24 mouse cellular contexts compared by ENCODE assay signal in the genomic region with DNA sequence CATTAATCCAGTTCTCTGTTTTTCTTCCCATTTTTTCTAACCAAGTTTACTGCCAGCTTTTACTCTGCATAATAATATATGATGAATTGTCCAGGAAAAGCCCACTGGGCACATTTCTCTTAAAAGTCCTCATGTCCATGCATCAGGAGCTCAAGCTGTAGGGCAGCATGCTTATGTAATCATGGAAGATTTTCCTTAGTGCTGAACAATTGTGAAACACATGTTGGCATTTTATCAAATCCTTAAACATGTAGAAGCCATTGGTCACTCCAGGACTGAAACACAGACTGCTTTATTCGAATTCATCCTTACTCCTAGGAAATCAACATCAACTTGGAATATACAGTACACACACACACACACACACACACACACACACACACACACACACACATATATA.
DNase-seq lines count a peak whose midpoint lies in the region; ATAC-seq and TF ChIP-seq lines count a peak whose summit lies in the region.
"Had no signal": no experiment of that assay in that cellular context is flagged by ENCODE, and none has a peak within 500 bp of the region (broad histone marks: within the 10 kb centered on the region; RNA-seq: fewer than 3 reads in every experiment).

No protein-coding gene starts in this region.

- H3K9me3 ChIP-seq in embryonic facial prominence, embryonic 14.5 days (ENCODE audit: control insufficient read depth, low read length): no peaks in the 10 kb centered on the region
- H3K9me3 ChIP-seq in embryonic facial prominence, embryonic 10.5 days: no peaks in the 10 kb centered on the region
- no peaks in the 10 kb centered on the region for H3K9me3 ChIP-seq in limb, embryonic 14.5 days (ENCODE audit: control insufficient read depth, low read length)
- H3K9me3 ChIP-seq in limb, embryonic 10.5 days (replicated peaks): no peaks in the 10 kb centered on the region
- no peaks in the 10 kb centered on the region for H3K9me3 ChIP-seq in lung, embryonic 16.5 days (ENCODE audit: control insufficient read depth, low read length)
- H3K9me3 ChIP-seq: embryonic facial prominence, embryonic 13.5 days; forebrain, embryonic 10.5 days; forebrain, embryonic 13.5 days; hindbrain, embryonic 12.5 days; hindbrain, embryonic 15.5 days had no signal

- H3K36me3 ChIP-seq in embryonic facial prominence, embryonic 14.5 days (ENCODE audit: control insufficient read depth, insufficient read depth, low read length): no peaks in the 10 kb centered on the region
- H3K36me3 ChIP-seq in embryonic facial prominence, embryonic 10.5 days (replicated peaks): no peaks in the 10 kb centered on the region
- H3K36me3 ChIP-seq in limb, embryonic 14.5 days (ENCODE audit: control insufficient read depth, insufficient read depth, low read length): no peaks in the 10 kb centered on the region
- no peaks in the 10 kb centered on the region for H3K36me3 ChIP-seq in limb, embryonic 10.5 days
- H3K36me3 ChIP-seq in lung, embryonic 16.5 days (ENCODE audit: control insufficient read depth, insufficient read depth, low read length): no peaks in the 10 kb centered on the region
- H3K36me3 ChIP-seq: embryonic facial prominence, embryonic 13.5 days; forebrain, embryonic 10.5 days; G1E; hindbrain, embryonic 12.5 days; hindbrain, embryonic 15.5 days had no signal

- H3K27ac ChIP-seq in embryonic facial prominence, embryonic 14.5 days (replicated peaks; ENCODE audit: low read depth, low read length): no peak overlapping the region
- H3K27ac ChIP-seq in embryonic facial prominence, embryonic 10.5 days (replicated peaks): no peak overlapping the region
- no peak overlapping the region for H3K27ac ChIP-seq in limb, embryonic 14.5 days (replicated peaks; ENCODE audit: low read depth, low read length)
- H3K27ac ChIP-seq in limb, embryonic 10.5 days: no peak overlapping the region
- H3K27ac ChIP-seq in lung, embryonic 16.5 days (ENCODE audit: low read length): no peak overlapping the region
- H3K27ac ChIP-seq: embryonic facial prominence, embryonic 13.5 days; forebrain, embryonic 10.5 days; forebrain, embryonic 13.5 days; hindbrain, embryonic 12.5 days; hindbrain, embryonic 15.5 days had no signal

- no peaks in the 10 kb centered on the region for H3K27me3 ChIP-seq in embryonic facial prominence, embryonic 14.5 days (replicated peaks; ENCODE audit: control insufficient read depth, insufficient read depth, low read length)
- no peaks in the 10 kb centered on the region for H3K27me3 ChIP-seq in embryonic facial prominence, embryonic 10.5 days (replicated peaks; ENCODE audit: low read depth, poor library complexity, severe bottlenecking)
- H3K27me3 ChIP-seq in limb, embryonic 14.5 days (ENCODE audit: control insufficient read depth, insufficient read depth, low read length): no peaks in the 10 kb centered on the region
- no peaks in the 10 kb centered on the region for H3K27me3 ChIP-seq in limb, embryonic 10.5 days (ENCODE audit: low read depth, poor library complexity, severe bottlenecking)
- H3K27me3 ChIP-seq in lung, embryonic 16.5 days (ENCODE audit: control insufficient read depth, insufficient read depth, low read depth, low read length): no peaks in the 10 kb centered on the region
- H3K27me3 ChIP-seq: CH12.LX; embryonic facial prominence, embryonic 13.5 days; forebrain, embryonic 13.5 days; hindbrain, embryonic 12.5 days; hindbrain, embryonic 15.5 days had no signal

- TF ChIP-seq CTCF in lung, adult 2 months (IDR thresholded peaks at IDR 0.05; ENCODE audit: insufficient read depth, low read length): no peak

- DNase-seq in embryonic facial prominence, embryonic 14.5 days (ENCODE audit: low spot score): peak; percentile 48
- DNase-seq in embryonic facial prominence, embryonic 10.5 days (ENCODE audit: low spot score): no peak
- peak; percentile 31 for DNase-seq in limb, embryonic 14.5 days (ENCODE audit: low spot score)
- DNase-seq in limb, embryonic 10.5 days (ENCODE audit: low spot score): no peak
- no peak for DNase-seq in lung, adult 2 months
- no peak for DNase-seq in ovary, postnatal 14 days (ENCODE audit: low spot score)
- DNase-seq: adrenal gland, adult 2 months; adrenal gland, postnatal 14 days; B cell, adult 2 months; cerebellum, adult 11 months; cerebellum, adult 2 months; cerebellum, adult 9-11 months; cerebellum, postnatal 25 days; gastrocnemius, postnatal 25 days had no signal

- H3K4me2 ChIP-seq in embryonic facial prominence, embryonic 14.5 days (ENCODE audit: low read depth, low read length): no peak overlapping the region
- H3K4me2 ChIP-seq in limb, embryonic 14.5 days (replicated peaks; ENCODE audit: low read depth, low read length, severe bottlenecking): no peak overlapping the region
- H3K4me2 ChIP-seq in lung, embryonic 16.5 days (ENCODE audit: low read depth, low read length): no peak overlapping the region
- H3K4me2 ChIP-seq: embryonic facial prominence, embryonic 13.5 days; forebrain, embryonic 13.5 days; heart, embryonic 11.5 days; hindbrain, embryonic 12.5 days; hindbrain, embryonic 15.5 days had no signal

- ATAC-seq in embryonic facial prominence, embryonic 14.5 days (ENCODE audit: low read depth): no peak
- ATAC-seq in limb, embryonic 14.5 days (ENCODE audit: low FRiP score, low read depth): no peak
- ATAC-seq in lung, embryonic 16.5 days (ENCODE audit: low read depth): peak; percentile 52; the same call in 1 of the 2 replicates
- ATAC-seq: forebrain, embryonic 13.5 days; Patski had no signal

- no peaks in the 10 kb centered on the region for H3K4me1 ChIP-seq in embryonic facial prominence, embryonic 14.5 days (ENCODE audit: control insufficient read depth, insufficient read depth, low read length)
- no peaks in the 10 kb centered on the region for H3K4me1 ChIP-seq in embryonic facial prominence, embryonic 10.5 days
- H3K4me1 ChIP-seq in limb, embryonic 14.5 days (ENCODE audit: control insufficient read depth, insufficient read depth, low read length): peaks cover 14% of the 10 kb centered on the region; the same call in 1 of the 2 replicates
- peaks cover 19% of the 10 kb centered on the region; the same call in 1 of the 2 replicates for H3K4me1 ChIP-seq in limb, embryonic 10.5 days
- no peaks in the 10 kb centered on the region for H3K4me1 ChIP-seq in lung, embryonic 16.5 days (replicated peaks; ENCODE audit: control insufficient read depth, insufficient read depth, low read length)
- H3K4me1 ChIP-seq in lung, adult 2 months (ENCODE audit: control insufficient read depth, insufficient read depth, low read length): no peaks in the 10 kb centered on the region
- H3K4me1 ChIP-seq: embryonic facial prominence, embryonic 13.5 days; forebrain, embryonic 10.5 days; forebrain, embryonic 13.5 days; hindbrain, embryonic 12.5 days; hindbrain, embryonic 15.5 days had no signal

- WGBS in embryonic facial prominence, embryonic 14.5 days: 78% methylated on average over 1 of the region's 1 CpGs
- 82% methylated on average over 1 of the region's 1 CpGs for WGBS in embryonic facial prominence, embryonic 10.5 days
- 84% methylated on average over 1 of the region's 1 CpGs for WGBS in limb, embryonic 14.5 days
- whole genome bisulfite sequencing in limb, embryonic 10.5 days: 83% methylated on average over 1 of the region's 1 CpGs
- WGBS in lung, embryonic 16.5 days: 40% methylated on average over 1 of the region's 1 CpGs
- 52% methylated on average over 1 of the region's 1 CpGs for WGBS in lung, adult 2 months

- no peak overlapping the region for H3K4me3 ChIP-seq in embryonic facial prominence, embryonic 14.5 days (ENCODE audit: low read depth, low read length)
- no peak overlapping the region for H3K4me3 ChIP-seq in embryonic facial prominence, embryonic 10.5 days
- no peak overlapping the region for H3K4me3 ChIP-seq in limb, embryonic 14.5 days (replicated peaks; ENCODE audit: low read length)
- no peak overlapping the region for H3K4me3 ChIP-seq in limb, embryonic 10.5 days
- no peak overlapping the region for H3K4me3 ChIP-seq in lung, embryonic 16.5 days (ENCODE audit: low read length)
- no peak overlapping the region for H3K4me3 ChIP-seq in lung, adult 2 months (replicated peaks; ENCODE audit: extremely low read depth, low read depth, low read length)
- H3K4me3 ChIP-seq: embryonic facial prominence, embryonic 13.5 days; forebrain, embryonic 10.5 days; forebrain, embryonic 13.5 days; hindbrain, embryonic 12.5 days; hindbrain, embryonic 15.5 days had no signal

- TF ChIP-seq POLR2A in limb, embryonic 14.5 days (IDR thresholded peaks at IDR 0.05; ENCODE audit: borderline replicate concordance, extremely low read depth, insufficient read depth, insufficient read length): no peak
- no peak for TF ChIP-seq POLR2A in lung, adult 2 months (IDR thresholded peaks at IDR 0.05; ENCODE audit: borderline replicate concordance, extremely low read depth, low read depth, low read length)

- no peak overlapping the region for H3K9ac ChIP-seq in embryonic facial prominence, embryonic 14.5 days (ENCODE audit: low read depth, low read length)
- H3K9ac ChIP-seq in limb, embryonic 14.5 days (ENCODE audit: low read depth, low read length, severe bottlenecking): no peak overlapping the region
- no peak overlapping the region for H3K9ac ChIP-seq in lung, embryonic 16.5 days (ENCODE audit: low read length)
- H3K9ac ChIP-seq: embryonic facial prominence, embryonic 13.5 days; forebrain, embryonic 13.5 days; hindbrain, embryonic 12.5 days; hindbrain, embryonic 15.5 days had no signal

Comparison
In these comparisons a context has a peak if more than half of its experiments do, and no peak if none do; other contexts are left out.
1. DNase-seq: peak in embryonic facial prominence, embryonic 14.5 days (single experiment) and limb, embryonic 14.5 days (single experiment); none in embryonic facial prominence, embryonic 10.5 days (single experiment), limb, embryonic 10.5 days (single experiment), lung, adult 2 months (single experiment) and ovary, postnatal 14 days (single experiment).